Mouse (Mus musculus) cerebellum, adult 2 months (tissue): ENCODE measurements around the gene Egfl7. TPM values are rescaled to one million over a fixed set of nuclear protein-coding genes. Genes with fewer than 3 reads are reported as not detected.

Experiments used
- DNase-seq, 2 experiments: peaks; one replicate each; pipeline ENCODE4 v3.0.0; 2021
- H3K27ac ChIP-seq: fragments of 200-500 bp; 2 replicates; pipeline ENCODE4 v1.5.1; 2012; ENCODE audit warnings: low read length, control low read depth, inconsistent platforms; ENCODE audit not compliant: insufficient read depth
- H3K27me3 ChIP-seq: fragments of 200-500 bp; 2 replicates; pipeline ENCODE4 v1.6.1; 2012; ENCODE audit warnings: inconsistent platforms, mild to moderate bottlenecking, low read length, moderate library complexity; ENCODE audit not compliant: control insufficient read depth, insufficient read depth
- H3K4me1 ChIP-seq: fragments of 200-500 bp; 2 replicates; pipeline ENCODE4 v1.6.1; 2011; ENCODE audit warnings: low read length; ENCODE audit not compliant: control insufficient read depth, insufficient read depth
- H3K4me3 ChIP-seq: fragments of 200-500 bp; replicated peaks from 2 replicates; pipeline ENCODE3; 2011; ENCODE audit warnings: mild to moderate bottlenecking, low read depth, low read length, control low read depth; ENCODE audit not compliant: insufficient read depth
- CTCF ChIP-seq: fragments of 200-500 bp; IDR thresholded peaks from 2 replicates; pipeline ENCODE4 v1.5.1; 2011; ENCODE audit warnings: low read depth, mild to moderate bottlenecking, control low read depth, low read length, moderate library complexity, borderline replicate concordance; ENCODE audit not compliant: insufficient read depth
- POLR2A ChIP-seq: fragments of 200-500 bp; IDR thresholded peaks from 2 replicates; pipeline ENCODE4 v1.6.1; 2011; ENCODE audit warnings: low read length, control low read depth, borderline replicate concordance; ENCODE audit not compliant: insufficient read depth
- WGBS: fragments of 180-500 bp; shearing (Covaris S2); methylation state at CpG from one replicate; pipeline ENCODE4 v1.1.7; 2018; 5-methylcytosine and 5-hydroxymethylcytosine counted together
- polyA plus RNA-seq: library from polyadenylated mRNA; depleted of rRNA; stranded (reverse); fragments of >200 nt; gene quantifications from 2 replicates; pipeline ENCODE4 v1.2.3, GENCODE M21; 2012

Egfl7 gene
- polyA plus RNA-seq, 1 experiment, result 93.0 TPM

GRCm38 (mm10) chr2:26541258-26541910 lies 38.4 kb upstream of the Egfl7 start:
- no peak overlapping the region for H3K27ac ChIP-seq

GRCm38 (mm10) chr2:26543155-26543554 lies 36.7 kb upstream of the Egfl7 start:
- TF ChIP-seq CTCF (no peak), POLR2A (no peak)
- Histone ChIP-seq H3K27me3 (no peaks in the 10 kb centered on the region), H3K27ac (no peak overlapping the region), H3K4me1 (peaks cover 6% of the 10 kb centered on the region; the same call in 1 of the 2 replicates), H3K4me3 (no peak overlapping the region)
- no peak for DNase-seq
- WGBS, result 47% methylated on average over 4 of the region's 4 CpGs

More at GRCm38 (mm10) chr2:26541258-26541910, 38.4 kb upstream of the Egfl7 start:
- no peak overlapping the region for H3K4me3 ChIP-seq
- 36% methylated on average over 9 of the region's 9 CpGs for WGBS
- no peak for DNase-seq
- H3K4me1 ChIP-seq, result no peaks in the 10 kb centered on the region
- TF ChIP-seq POLR2A (no peak), CTCF (no peak)
- no peaks in the 10 kb centered on the region for H3K27me3 ChIP-seq

DNA sequence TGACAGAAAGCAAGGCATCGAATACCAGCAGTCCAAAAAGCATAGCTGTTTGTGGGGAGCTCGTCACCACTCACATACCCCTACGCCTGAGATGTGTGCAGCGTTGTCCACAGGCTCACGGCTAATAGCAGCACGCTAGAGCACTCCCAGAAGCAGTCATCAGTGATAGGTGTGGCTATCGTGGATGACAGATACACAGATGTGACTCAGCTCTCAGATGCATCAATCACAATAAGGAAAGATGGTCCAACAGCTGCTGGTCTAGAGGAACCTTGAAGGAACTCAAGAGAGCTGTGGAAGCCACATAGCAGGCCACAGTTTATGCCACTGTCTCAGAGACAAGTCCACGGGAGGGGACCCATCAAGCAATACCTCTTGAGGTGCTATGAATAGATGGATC lies 36.0 kb upstream of the Egfl7 start:
- no peak for TF ChIP-seq CTCF
- no peak for TF ChIP-seq POLR2A
- no peak overlapping the region for H3K27ac ChIP-seq
- DNase-seq, result no peak
- 90% methylated on average over 8 of the region's 8 CpGs for WGBS
- H3K27me3 ChIP-seq, result no peaks in the 10 kb centered on the region
- H3K4me1 ChIP-seq, result peaks cover 6% of the 10 kb centered on the region; the same call in 1 of the 2 replicates
- no peak overlapping the region for H3K4me3 ChIP-seq

GRCm38 (mm10) chr2:26544265-26544664 lies 35.5 kb upstream of the Egfl7 start:
- H3K27me3 ChIP-seq, result no peaks in the 10 kb centered on the region
- peaks cover 6% of the 10 kb centered on the region; the same call in 1 of the 2 replicates for H3K4me1 ChIP-seq
- no peak overlapping the region for H3K4me3 ChIP-seq
- TF ChIP-seq POLR2A, result no peak
- TF ChIP-seq CTCF, result no peak
- H3K27ac ChIP-seq, result no peak overlapping the region
- DNase-seq, result no peak
- WGBS, result 28% methylated on average over 3 of the region's 3 CpGs

DNA sequence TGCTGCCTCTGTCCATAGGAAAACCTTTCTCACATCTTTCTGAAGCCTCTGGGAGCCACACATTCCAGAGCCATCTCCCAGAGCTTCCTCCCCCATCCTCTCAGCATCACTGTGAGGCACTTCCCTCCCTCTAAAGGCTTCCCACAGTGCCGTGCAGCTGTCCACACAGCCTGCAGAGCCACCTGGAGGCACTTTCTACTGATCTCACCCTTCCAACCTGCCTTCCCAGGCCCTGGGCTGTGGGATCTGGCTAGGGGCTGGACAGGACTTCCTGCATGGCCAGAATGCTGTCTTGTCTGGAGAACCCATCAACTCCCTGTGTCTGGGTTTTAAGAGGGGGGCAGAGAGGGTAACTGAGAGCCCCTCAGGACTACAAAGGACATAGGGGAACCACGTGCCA lies 32.3 kb upstream of the Egfl7 start:
- no peak overlapping the region for H3K4me3 ChIP-seq
- no peak overlapping the region for H3K27ac ChIP-seq
- no peak for TF ChIP-seq POLR2A
- TF ChIP-seq CTCF, result peak; percentile 18; the same call in 1 of the 2 replicates
- peaks cover 6% of the 10 kb centered on the region; the same call in 1 of the 2 replicates for H3K4me1 ChIP-seq
- WGBS, result 49% methylated on average over 2 of the region's 2 CpGs
- no peaks in the 10 kb centered on the region for H3K27me3 ChIP-seq
- peak; percentile 33 to 37 for DNase-seq

DNA sequence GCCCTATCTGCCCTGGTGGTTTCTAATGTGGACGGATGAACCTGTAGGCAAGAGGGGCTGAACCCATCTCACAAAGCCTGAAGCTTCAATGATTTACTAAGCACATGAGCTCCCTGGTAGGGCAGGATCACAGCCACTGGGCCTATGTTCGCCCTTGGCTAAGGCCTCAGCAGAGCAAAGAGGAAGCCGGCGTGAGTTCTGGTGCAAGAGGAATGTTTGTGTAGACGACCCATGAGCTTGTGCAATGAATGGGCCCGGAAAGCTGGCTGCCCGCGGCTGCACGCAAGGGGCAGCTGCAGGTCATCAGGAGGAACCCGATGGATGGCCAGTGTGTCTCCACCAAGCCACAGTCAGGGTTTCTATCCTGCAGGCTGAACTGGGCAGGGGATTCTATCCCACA lies 30.0 kb upstream of the Egfl7 start:
- no peak for DNase-seq
- H3K27ac ChIP-seq, result no peak overlapping the region
- WGBS, result 84% methylated on average over 10 of the region's 10 CpGs
- peaks cover 6% of the 10 kb centered on the region for H3K4me1 ChIP-seq
- TF ChIP-seq POLR2A (no peak), CTCF (no peak)
- no peak overlapping the region for H3K4me3 ChIP-seq
- H3K27me3 ChIP-seq, result no peaks in the 10 kb centered on the region

DNA sequence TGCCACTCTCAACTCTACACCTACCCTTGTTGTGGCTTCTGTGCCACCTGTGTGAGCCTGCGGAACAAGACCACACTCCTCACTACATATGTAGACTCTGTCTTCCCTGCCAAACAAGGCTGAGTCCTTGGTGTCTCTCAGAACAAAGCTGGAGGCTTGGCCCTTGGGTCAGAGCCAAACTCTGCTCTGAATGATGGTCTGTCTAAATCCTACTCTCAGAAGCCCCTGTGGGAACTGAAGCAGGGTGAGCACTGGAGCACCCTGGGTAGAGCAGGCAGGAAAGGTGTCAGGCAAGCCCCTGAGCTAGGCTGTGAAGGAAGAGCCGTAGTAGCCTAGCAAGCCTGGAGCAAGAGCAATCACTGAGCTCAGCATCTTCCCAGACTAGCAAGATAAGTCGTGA lies 29.6 kb upstream of the Egfl7 start:
- no peaks in the 10 kb centered on the region for H3K27me3 ChIP-seq
- no peak overlapping the region for H3K4me3 ChIP-seq
- DNase-seq, result no peak
- H3K4me1 ChIP-seq, result peaks cover 6% of the 10 kb centered on the region
- H3K27ac ChIP-seq, result no peak overlapping the region
- no peak for TF ChIP-seq POLR2A
- no peak for TF ChIP-seq CTCF
- 54% methylated on average over 3 of the region's 3 CpGs for WGBS

- H3K27ac ChIP-seq, result no peak overlapping the region
- H3K4me3 ChIP-seq, result no peak overlapping the region
- TF ChIP-seq CTCF (no peak), POLR2A (no peak)
- peaks cover 6% of the 10 kb centered on the region for H3K4me1 ChIP-seq
- DNase-seq, result no peak
- no peaks in the 10 kb centered on the region for H3K27me3 ChIP-seq
- WGBS, result 37% methylated on average over 3 of the region's 3 CpGs
Observed at GRCm38 (mm10) chr2:26550777-26551176, 29.0 kb upstream of the Egfl7 start.
